ENCODE assay signal across 9 mouse cellular contexts in the genomic region with DNA sequence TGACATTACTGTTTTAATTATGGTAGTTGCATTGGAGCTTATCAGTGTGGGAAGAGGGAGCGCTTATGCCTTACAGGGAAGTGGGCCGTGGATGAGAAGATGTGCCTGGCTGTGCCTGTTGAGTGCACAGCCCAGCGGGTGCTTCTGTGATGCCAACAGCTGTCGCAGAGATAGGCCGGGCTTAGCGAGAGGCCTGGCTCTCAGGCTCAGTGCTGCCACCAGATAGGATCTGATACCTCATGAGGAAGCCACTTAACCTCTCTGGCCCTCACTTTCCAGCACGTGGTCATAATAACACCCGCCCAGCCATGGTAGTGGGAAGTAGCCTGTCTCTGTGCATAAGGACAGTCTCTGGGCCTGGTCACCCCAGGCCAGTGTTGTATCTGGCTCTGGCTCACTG. TPM values are rescaled to one million over a fixed set of nuclear protein-coding genes. Genes with fewer than 3 reads are reported as not detected.
DNase-seq lines count a peak whose midpoint lies in the region; ATAC-seq lines count a peak whose summit lies in the region.
"Had no signal": no experiment of that assay in that cellular context is flagged by ENCODE, and none has a peak within 500 bp of the region (broad histone marks: within the 10 kb centered on the region; RNA-seq: fewer than 3 reads in every experiment).

No protein-coding gene starts in this region.

- peak; percentile 84 to 92 for ATAC-seq in hematopoietic stem cell, adult 5-6 weeks (replicated peaks in 1 of 2; ENCODE audit: insufficient read depth in 1 of 2, low FRiP score in 2 of 2, low TSS enrichment in 1 of 2, low read depth in 1 of 2, poor library complexity in 2 of 2, severe bottlenecking in 2 of 2)

- peak; percentile 98 for DNase-seq in heart, adult 11 months
- no peak for DNase-seq in heart, adult 8-10 months (ENCODE audit: low spot score)
- DNase-seq in CD4-positive helper T cell, adult 2 months (ENCODE audit: low read depth, low spot score): peak; percentile 16
- DNase-seq in lung, postnatal 4 days: peak; percentile 43 to 55
- DNase-seq in right cerebral cortex, postnatal 25 days: no peak
- no peak for DNase-seq in right cerebral cortex, adult 18-20 months
- DNase-seq in cerebellum, postnatal 25 days: no peak
- DNase-seq: cerebellum, adult 11 months had no signal

RNA-seq across cellular contexts. Expression of a gene that starts 33.0 kb away (rescaled TPM):
- 10 to 100 TPM; 15.1 to 20.0 (median 15.4) TPM for total RNA-seq in heart, adult 8-10 months (2022)
- 46.6 and 58.7 TPM in 2 replicates for total RNA-seq in hematopoietic stem cell, adult 5-6 weeks (2017)

Comparison
In these comparisons a context has a peak if more than half of its experiments do, and no peak if none do; other contexts are left out.
1. DNase-seq: peak in heart, adult 11 months (single experiment), CD4-positive helper T cell, adult 2 months (single experiment) and lung, postnatal 4 days (2 of 2); none in heart, adult 8-10 months (single experiment), right cerebral cortex, postnatal 25 days (single experiment), right cerebral cortex, adult 18-20 months (single experiment) and cerebellum, postnatal 25 days (0 of 2).